Mouse (Mus musculus) erythroblast, embryonic 14.5 days (primary cell): Measurements from ENCODE around the gene Gm13272.

ENCODE experiments used
- GATA1 ChIP-seq: IDR thresholded peaks from 2 replicates; pipeline ENCODE4 v1.6.1; 2012; ENCODE audit warnings: low read length, inconsistent platforms, mixed read lengths
- TAL1 ChIP-seq: IDR thresholded peaks from 3 replicates; pipeline ENCODE4 v1.6.1; 2012; ENCODE audit warnings: low read length, inconsistent platforms, mixed read lengths

- TF ChIP-seq TAL1 (no peak), GATA1 (no peak)
Observed at GRCm38 (mm10) chr4:88815928-88816327, 36.3 kb downstream of the Gm13272 start, which contains the start of gene Ifna7.
